8 mouse cellular contexts compared by ENCODE assay signal in genomic region chrX:142966008-142966966, GRCm38 (mm10). TPM values are rescaled to one million over a fixed set of nuclear protein-coding genes. Genes with fewer than 3 reads are reported as not detected.
A peak's percentile ranks its signal among the peaks of the same experiment; 100 is the strongest.
DNase-seq lines count a peak whose midpoint lies in the region; ATAC-seq and TF ChIP-seq lines count a peak whose summit lies in the region.

Gene Ammecr1, minus strand, starts transcription at chrX:142966728.

- WGBS in embryonic facial prominence, embryonic 15.5 days: 20% methylated on average over 81 of the region's 112 CpGs
- WGBS in kidney, embryonic 14.5 days: 28% methylated on average over 69 of the region's 112 CpGs
- under 1% methylated on average over 69 of the region's 112 CpGs for WGBS in liver, adult 2 months

- no peaks in the 10 kb centered on the region for H3K9me3 ChIP-seq in embryonic facial prominence, embryonic 15.5 days (replicated peaks)
- no peaks in the 10 kb centered on the region for H3K9me3 ChIP-seq in kidney, embryonic 14.5 days (ENCODE audit: control insufficient read depth, low read length)

- H3K4me1 ChIP-seq in bone marrow macrophage, adult 2 months (ENCODE audit: control insufficient read depth, insufficient read depth, low read length): no peaks in the 10 kb centered on the region
- no peaks in the 10 kb centered on the region for H3K4me1 ChIP-seq in embryonic facial prominence, embryonic 15.5 days
- H3K4me1 ChIP-seq in kidney, embryonic 14.5 days (ENCODE audit: control insufficient read depth, insufficient read depth, low read length): no peaks in the 10 kb centered on the region
- no peaks in the 10 kb centered on the region for H3K4me1 ChIP-seq in liver, adult 2 months (ENCODE audit: control insufficient read depth, insufficient read depth, low read length)

- H3K27ac ChIP-seq in bone marrow macrophage, adult 2 months (ENCODE audit: insufficient read depth, low read depth, low read length): peak within 1 kb of the TSS; percentile 64
- H3K27ac ChIP-seq in embryonic facial prominence, embryonic 15.5 days (replicated peaks): peak within 1 kb of the TSS; percentile 85
- peak within 1 kb of the TSS; percentile 79 for H3K27ac ChIP-seq in kidney, embryonic 14.5 days (ENCODE audit: low read depth, low read length)
- peak within 1 kb of the TSS; percentile 63; the same call in 1 of the 2 replicates for H3K27ac ChIP-seq in liver, adult 2 months (replicated peaks; ENCODE audit: insufficient read depth, low read depth, low read length)

- H3ac ChIP-seq in C2C12 (ENCODE audit: control insufficient read depth, insufficient read length, low read depth): peak within 1 kb of the TSS; percentile 70
- peak within 1 kb of the TSS; percentile 88 for H3ac ChIP-seq in myocyte (ENCODE audit: control insufficient read depth, insufficient read length)

- H3K4me3 ChIP-seq in C2C12 (ENCODE audit: insufficient read depth, poor library complexity, severe bottlenecking): peak within 1 kb of the TSS; percentile 48
- H3K4me3 ChIP-seq in bone marrow macrophage, adult 2 months (ENCODE audit: insufficient read depth, low read length): peak within 1 kb of the TSS; percentile 88
- peak within 1 kb of the TSS; percentile 63 for H3K4me3 ChIP-seq in embryonic facial prominence, embryonic 15.5 days (replicated peaks)
- H3K4me3 ChIP-seq in kidney, embryonic 14.5 days (ENCODE audit: low read length): peak within 1 kb of the TSS; percentile 66
- H3K4me3 ChIP-seq in liver, adult 2 months (ENCODE audit: insufficient read depth, low read depth, low read length): peak within 1 kb of the TSS; percentile 99
- H3K4me3 ChIP-seq in myocyte: peak within 1 kb of the TSS; percentile 82

- H3K79me3 ChIP-seq in C2C12 (ENCODE audit: low read depth): peaks cover 35% of the 10 kb centered on the region

- DNase-seq in heart, adult 9 months (ENCODE audit: low spot score in 2 of 2): peak; percentile 70 to 72
- DNase-seq in liver, adult 2 months (ENCODE audit: extremely low read depth, low read depth, low spot score): peak; percentile 37
- peak; percentile 71 to 87 for DNase-seq in spleen, postnatal 4 days (ENCODE audit: low spot score in 2 of 2)

- TF ChIP-seq POLR2A in bone marrow macrophage, adult 2 months (IDR thresholded peaks at IDR 0.05; ENCODE audit: borderline replicate concordance, low read depth, low read length): no peak
- no peak for TF ChIP-seq POLR2A in liver, adult 2 months (IDR thresholded peaks at IDR 0.05; ENCODE audit: extremely low read depth, insufficient read depth, low read length)
- TF ChIP-seq POLR2A in myocyte (IDR thresholded peaks at IDR 0.05; ENCODE audit: insufficient read length, low read depth): peak; percentile 75

- no peak for TF ChIP-seq CTCF in C2C12 (IDR thresholded peaks at IDR 0.05; ENCODE audit: control insufficient read depth, insufficient read depth, insufficient read length)
- TF ChIP-seq CTCF in bone marrow macrophage, adult 2 months (IDR thresholded peaks at IDR 0.05; ENCODE audit: low read depth, low read length): no peak
- TF ChIP-seq CTCF in liver, adult 2 months (IDR thresholded peaks at IDR 0.05; ENCODE audit: low read depth, low read length): no peak

- H3K4me2 ChIP-seq in embryonic facial prominence, embryonic 15.5 days (replicated peaks): peak within 1 kb of the TSS; percentile 45
- peak within 1 kb of the TSS; percentile 44 for H3K4me2 ChIP-seq in kidney, embryonic 14.5 days (replicated peaks; ENCODE audit: low read depth, low read length)
- H3K4me2 ChIP-seq in myocyte (ENCODE audit: low read depth): peak within 1 kb of the TSS; percentile 69

- H3K27me3 ChIP-seq in C2C12 (ENCODE audit: control insufficient read depth, insufficient read depth, insufficient read length) (no peaks in the 10 kb centered on the region), myocyte (ENCODE audit: control insufficient read depth, insufficient read depth, insufficient read length) (no peaks in the 10 kb centered on the region)
- 0 out of 2 replicates have a peak, but pooled peaks cover 4% of the 10 kb centered on the region for H3K27me3 ChIP-seq in embryonic facial prominence, embryonic 15.5 days
- H3K27me3 ChIP-seq in kidney, embryonic 14.5 days (ENCODE audit: control insufficient read depth, insufficient read depth, low read length): no peaks in the 10 kb centered on the region; the same call in 1 of the 2 replicates
- H3K27me3 ChIP-seq in liver, adult 2 months (ENCODE audit: control insufficient read depth, insufficient read depth, low read length): no peaks in the 10 kb centered on the region

- ATAC-seq in embryonic facial prominence, embryonic 15.5 days (ENCODE audit: insufficient number of reproducible peaks, low FRiP score, low TSS enrichment, low read depth): peak; percentile 95
- ATAC-seq in kidney, embryonic 14.5 days (ENCODE audit: low FRiP score, low TSS enrichment): peak; percentile 95

- H3K36me3 ChIP-seq in C2C12 (ENCODE audit: control insufficient read depth, insufficient read depth) (no peaks in the 10 kb centered on the region), myocyte (ENCODE audit: control insufficient read depth, insufficient read depth) (no peaks in the 10 kb centered on the region)
- no peaks in the 10 kb centered on the region for H3K36me3 ChIP-seq in embryonic facial prominence, embryonic 15.5 days
- H3K36me3 ChIP-seq in kidney, embryonic 14.5 days (ENCODE audit: control insufficient read depth, insufficient read depth, low read length): no peaks in the 10 kb centered on the region
- no peaks in the 10 kb centered on the region for H3K36me3 ChIP-seq in liver, adult 2 months (ENCODE audit: control insufficient read depth, insufficient read depth, low read length)

- peak within 1 kb of the TSS; percentile 62 for H3K9ac ChIP-seq in embryonic facial prominence, embryonic 15.5 days
- peak within 1 kb of the TSS; percentile 73 for H3K9ac ChIP-seq in kidney, embryonic 14.5 days (ENCODE audit: low read depth, low read length)
- peak within 1 kb of the TSS; percentile 98 for H3K9ac ChIP-seq in liver, adult 2 months (ENCODE audit: low read depth, low read length)

- H3K79me2 ChIP-seq in C2C12 (ENCODE audit: control insufficient read depth, insufficient read depth) (peaks cover 50% of the 10 kb centered on the region), myocyte (ENCODE audit: control insufficient read depth, insufficient read depth) (peaks cover 49% of the 10 kb centered on the region)
- no peaks in the 10 kb centered on the region; the same call in 1 of the 2 replicates for H3K79me2 ChIP-seq in liver, adult 2 months (ENCODE audit: control insufficient read depth, insufficient read depth, low read length)

TF ChIP-seq in C2C12, 6 proteins besides CTCF, POLR2A, EP300 and RAD21:
- no peak for TF ChIP-seq USF1 (IDR thresholded peaks at IDR 0.05; ENCODE audit: low read depth)
- no peak for TF ChIP-seq MYOD1 (IDR thresholded peaks at IDR 0.05; ENCODE audit: control insufficient read depth, insufficient read length, low read depth)
- TF ChIP-seq MAX (IDR thresholded peaks at IDR 0.05): peak; percentile 22
- TF ChIP-seq FOSL1 (IDR thresholded peaks at IDR 0.05; ENCODE audit: insufficient read depth, low read length, poor library complexity, severe bottlenecking): no peak
- no peak for TF ChIP-seq MYOG (IDR thresholded peaks at IDR 0.05; ENCODE audit: control insufficient read depth, extremely low read depth, insufficient read length)
- TF ChIP-seq CEBPB (IDR thresholded peaks at IDR 0.05; ENCODE audit: low read depth): no peak

TF ChIP-seq in myocyte, 11 proteins besides CTCF, POLR2A, EP300 and RAD21:
- TF ChIP-seq REST (IDR thresholded peaks at IDR 0.05; ENCODE audit: insufficient read depth, insufficient read length) (no peak), POLR2AphosphoS2 (IDR thresholded peaks at IDR 0.05; ENCODE audit: insufficient read length, low read depth) (peak; percentile 73)

RNA-seq across cellular contexts. Expression of gene Ammecr1, which starts in this region (rescaled TPM):
- polyA plus RNA-seq in C2C12 (2012; fragmentation: generic; extraction: Trizol) (7.5 TPM), myocyte (2012; fragmentation: generic; extraction: Trizol) (19.7 TPM)
- polyA plus RNA-seq in bone marrow macrophage, adult 2 months (2012; ENCODE audit: insufficient read depth, insufficient read length, missing spikeins): 4.4 and 5.1 TPM in 2 replicates
- polyA plus RNA-seq in embryonic facial prominence, embryonic 15.5 days (2015; fragmentation: Nextera tagmentation; extraction: Ambion mirVana): 18.9 and 21.2 TPM in 2 replicates
- 13.5 and 16.0 TPM in 2 replicates for polyA plus RNA-seq in kidney, embryonic 14.5 days (2014; fragmentation: Nextera tagmentation; extraction: Ambion mirVana)
- total RNA-seq in liver, adult 2 months (2014; rRNA removed): 0.83 and 1.3 TPM in 2 replicates
- polyA plus RNA-seq in liver, adult 2 months (2012; rRNA removed): 0.20 and 0.39 TPM in 2 replicates

Comparison
In these comparisons a context has a peak if more than half of its experiments do, and no peak if none do; other contexts are left out.
1. Peak in every context shown above with its lines: DNase-seq, ATAC-seq, H3K4me3 ChIP-seq and H3K27ac ChIP-seq.
2. H3K4me3 ChIP-seq: peak in every context shown above with its lines; median percentile 99 in liver, adult 2 months; 88 in bone marrow macrophage, adult 2 months; 82 in myocyte; 66 in kidney, embryonic 14.5 days; 63 in embryonic facial prominence, embryonic 15.5 days; 48 in C2C12.